Mouse (Mus musculus): ENCODE measurements around the gene Ptrhd1. TPM values are rescaled to one million over a fixed set of nuclear protein-coding genes. Genes with fewer than 3 reads are reported as not detected.
"Not testable (repeated sequence)": the region's sequence is repeated elsewhere in the genome, so short reads cannot be mapped to it uniquely, and the experiment has no call there.

Ptrhd1 gene
- total and polyA plus RNA-seq, 2 experiments from 2014 or later = 8.4 to 8.5 TPM

DNA sequence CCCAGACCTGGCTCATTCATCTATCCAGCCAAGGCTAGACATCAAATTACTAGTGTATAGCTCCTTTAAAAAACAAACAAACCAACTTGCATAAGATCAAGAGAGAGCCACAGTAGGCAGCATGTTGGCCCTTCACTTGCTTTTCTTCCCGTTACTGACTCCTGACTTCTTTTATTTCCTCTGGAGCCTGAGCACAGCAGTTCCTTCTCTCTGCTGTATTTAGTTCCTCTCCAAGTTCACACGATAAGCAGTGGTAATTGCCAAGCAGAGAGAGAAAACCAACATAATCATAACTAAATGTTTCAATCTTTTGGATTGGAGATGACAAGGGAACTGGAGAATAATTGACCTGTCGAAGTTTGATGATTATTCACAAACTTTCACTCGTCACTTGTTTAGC is 1.1 kb upstream of the Ptrhd1 start:
- Histone ChIP-seq H3K4me3 (ENCODE audit: low read depth, low read length) (no peak overlapping the region), H3K27me3 (ENCODE audit: insufficient read depth, low read length) (no peaks in the 10 kb centered on the region), H3K4me2 (ENCODE audit: low read depth, low read length, poor library complexity, severe bottlenecking) (0 out of 2 replicates have a peak overlapping the region, but pooled peaks have one; percentile 3), H3K9me3 (ENCODE audit: low read length) (no peaks in the 10 kb centered on the region), H3K4me1 (ENCODE audit: insufficient read depth, low read length) (no peaks in the 10 kb centered on the region), H3K27ac (ENCODE audit: low read depth, low read length) (no peak overlapping the region), H3K9ac (replicated peaks; ENCODE audit: low read length, poor library complexity, severe bottlenecking) (no peak overlapping the region), H3K36me3 (ENCODE audit: insufficient read depth, low read length) (peaks cover 8% of the 10 kb centered on the region; the same call in 1 of the 2 replicates)
- WGBS = 51% methylated on average over 4 of the region's 4 CpGs
- DNase-seq (ENCODE audit: low spot score) (no peak), ATAC-seq (ENCODE audit: low FRiP score) (no peak)
- no peak for TF ChIP-seq CTCF (IDR thresholded peaks at IDR 0.05)

DNA sequence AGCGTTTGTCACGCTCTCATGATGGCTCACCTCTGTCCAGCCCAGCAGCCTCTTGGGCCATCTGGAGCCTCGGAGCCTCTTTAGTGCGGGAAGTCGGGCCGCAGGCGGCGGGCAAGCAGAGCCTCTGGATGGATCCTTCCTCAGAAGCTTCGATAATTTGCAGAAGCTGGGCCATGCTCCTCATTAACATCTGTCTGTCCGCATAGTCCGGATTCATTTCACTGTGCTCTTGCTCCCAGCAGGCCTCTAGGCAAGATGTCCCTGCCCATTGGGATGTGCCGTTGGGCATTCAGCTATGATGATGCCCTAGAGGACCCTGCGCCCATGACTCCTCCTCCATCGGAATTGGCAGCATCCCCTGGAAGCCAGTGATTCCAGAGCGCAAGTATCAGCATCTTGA is 3.7 kb downstream of the Ptrhd1 start:
- TF ChIP-seq CTCF (IDR thresholded peaks at IDR 0.05) = no peak
- no peak overlapping the region for H3K4me2 ChIP-seq (ENCODE audit: low read depth, low read length, poor library complexity, severe bottlenecking)
- DNase-seq (ENCODE audit: low spot score) = no peak
- H3K27me3 ChIP-seq (ENCODE audit: insufficient read depth, low read length) = no peaks in the 10 kb centered on the region
- no peak overlapping the region for H3K9ac ChIP-seq (replicated peaks; ENCODE audit: low read length, poor library complexity, severe bottlenecking)
- H3K36me3 ChIP-seq (ENCODE audit: insufficient read depth, low read length) = peaks cover 7% of the 10 kb centered on the region; the same call in 1 of the 2 replicates
- H3K4me3 ChIP-seq (ENCODE audit: low read depth, low read length) = no peak overlapping the region
- 94% methylated on average over 15 of the region's 15 CpGs for WGBS
- no peaks in the 10 kb centered on the region for H3K4me1 ChIP-seq (ENCODE audit: insufficient read depth, low read length)
- no peak overlapping the region for H3K27ac ChIP-seq (ENCODE audit: low read depth, low read length)
- no peaks in the 10 kb centered on the region for H3K9me3 ChIP-seq (ENCODE audit: low read length)
- no peak for ATAC-seq (ENCODE audit: low FRiP score)

DNA sequence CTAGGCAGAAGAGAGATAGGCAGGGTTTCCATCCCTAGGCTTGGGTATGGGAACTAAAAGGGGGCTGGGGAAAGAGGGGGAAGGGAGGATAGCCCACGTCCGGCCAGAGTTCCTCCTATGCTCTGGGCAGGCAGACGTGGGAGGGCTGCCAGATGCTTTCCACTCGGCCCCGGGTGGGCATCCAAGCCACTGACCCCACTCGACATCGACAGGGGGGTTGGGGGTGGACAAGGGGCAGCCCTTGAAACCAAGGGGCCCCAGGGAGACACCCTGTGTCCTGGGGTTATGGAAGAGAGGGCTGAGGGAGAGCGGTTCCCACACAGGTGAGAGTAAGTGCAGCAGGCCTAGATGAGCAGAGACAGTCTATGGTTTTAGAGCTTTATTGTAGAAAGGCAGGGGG is 6.5 kb downstream of the Ptrhd1 start:
- H3K4me1 ChIP-seq (ENCODE audit: insufficient read depth, low read length); H3K27me3 ChIP-seq (ENCODE audit: insufficient read depth, low read length); H3K9ac ChIP-seq (replicated peaks; ENCODE audit: low read length, poor library complexity, severe bottlenecking); H3K9me3 ChIP-seq (ENCODE audit: low read length); H3K36me3 ChIP-seq (ENCODE audit: insufficient read depth, low read length); H3K4me2 ChIP-seq (ENCODE audit: low read depth, low read length, poor library complexity, severe bottlenecking); DNase-seq (ENCODE audit: low spot score); H3K4me3 ChIP-seq (ENCODE audit: low read depth, low read length); ATAC-seq (ENCODE audit: low FRiP score); H3K27ac ChIP-seq (ENCODE audit: low read depth, low read length): not testable (repeated sequence)
- 79% methylated on average over 8 of the region's 8 CpGs for WGBS

DNA sequence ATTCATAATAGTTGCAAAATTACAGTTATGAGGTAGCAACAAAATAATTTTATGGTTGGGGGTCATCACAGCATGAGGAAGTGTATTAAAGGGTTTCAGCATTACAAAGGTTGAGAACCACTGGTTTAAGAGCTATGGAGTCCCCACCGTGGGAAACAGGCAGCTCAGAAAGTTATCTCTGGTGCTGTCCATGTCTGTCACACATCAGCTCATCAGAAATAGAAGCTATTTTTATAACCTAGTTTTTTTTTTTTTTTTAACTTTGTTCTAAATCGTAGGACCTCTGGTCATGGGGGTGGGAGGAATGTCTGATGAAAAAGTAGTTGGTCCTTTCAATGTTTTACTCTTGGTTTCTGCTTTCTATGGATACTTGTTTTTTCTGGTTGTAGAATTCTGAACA is 10.0 kb downstream of the Ptrhd1 start:
- Histone ChIP-seq H3K4me1 (ENCODE audit: insufficient read depth, low read length) (no peaks in the 10 kb centered on the region), H3K27ac (ENCODE audit: low read depth, low read length) (no peak overlapping the region), H3K36me3 (ENCODE audit: insufficient read depth, low read length) (peaks cover 4% of the 10 kb centered on the region), H3K9ac (replicated peaks; ENCODE audit: low read length, poor library complexity, severe bottlenecking) (no peak overlapping the region), H3K27me3 (ENCODE audit: insufficient read depth, low read length) (no peaks in the 10 kb centered on the region), H3K4me2 (ENCODE audit: low read depth, low read length, poor library complexity, severe bottlenecking) (no peak overlapping the region), H3K4me3 (ENCODE audit: low read depth, low read length) (no peak overlapping the region), H3K9me3 (ENCODE audit: low read length) (no peaks in the 10 kb centered on the region)
- 82% methylated on average over 2 of the region's 2 CpGs for WGBS
- no peak for TF ChIP-seq CTCF (IDR thresholded peaks at IDR 0.05)
- no peak for ATAC-seq (ENCODE audit: low FRiP score)
- DNase-seq (ENCODE audit: low spot score) = no peak

DNA sequence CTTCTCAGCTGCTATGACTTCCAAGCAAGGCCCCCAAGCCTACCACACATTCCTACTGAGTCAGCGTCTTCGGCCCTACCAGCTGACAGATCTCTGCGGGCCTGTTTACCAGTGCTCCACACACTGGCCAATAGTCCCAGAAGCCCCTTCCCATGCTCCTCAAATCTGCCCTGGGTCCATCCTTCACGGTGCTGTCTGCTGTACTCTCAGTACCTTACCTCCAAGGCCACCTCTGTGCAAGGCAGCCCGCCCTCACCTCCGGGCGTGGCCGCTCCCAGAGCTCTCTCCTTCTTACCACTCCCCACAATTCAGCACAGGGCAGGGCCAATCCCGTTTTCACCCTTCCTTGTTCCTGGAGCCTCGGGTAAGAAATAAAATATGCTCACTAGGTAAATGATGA is 11.9 kb downstream of the Ptrhd1 start:
- peaks cover 4% of the 10 kb centered on the region for H3K36me3 ChIP-seq (ENCODE audit: insufficient read depth, low read length)
- no peak for TF ChIP-seq CTCF (IDR thresholded peaks at IDR 0.05)
- 88% methylated on average over 10 of the region's 10 CpGs for WGBS
- H3K4me2 ChIP-seq (ENCODE audit: low read depth, low read length, poor library complexity, severe bottlenecking) = no peak overlapping the region
- no peak overlapping the region for H3K4me3 ChIP-seq (ENCODE audit: low read depth, low read length)
- no peak for DNase-seq (ENCODE audit: low spot score)
- H3K9ac ChIP-seq (replicated peaks; ENCODE audit: low read length, poor library complexity, severe bottlenecking) = no peak overlapping the region
- no peaks in the 10 kb centered on the region for H3K4me1 ChIP-seq (ENCODE audit: insufficient read depth, low read length)
- no peak for ATAC-seq (ENCODE audit: low FRiP score)
- no peaks in the 10 kb centered on the region for H3K27me3 ChIP-seq (ENCODE audit: insufficient read depth, low read length)
- H3K27ac ChIP-seq (ENCODE audit: low read depth, low read length) = no peak overlapping the region
- no peaks in the 10 kb centered on the region for H3K9me3 ChIP-seq (ENCODE audit: low read length)

DNA sequence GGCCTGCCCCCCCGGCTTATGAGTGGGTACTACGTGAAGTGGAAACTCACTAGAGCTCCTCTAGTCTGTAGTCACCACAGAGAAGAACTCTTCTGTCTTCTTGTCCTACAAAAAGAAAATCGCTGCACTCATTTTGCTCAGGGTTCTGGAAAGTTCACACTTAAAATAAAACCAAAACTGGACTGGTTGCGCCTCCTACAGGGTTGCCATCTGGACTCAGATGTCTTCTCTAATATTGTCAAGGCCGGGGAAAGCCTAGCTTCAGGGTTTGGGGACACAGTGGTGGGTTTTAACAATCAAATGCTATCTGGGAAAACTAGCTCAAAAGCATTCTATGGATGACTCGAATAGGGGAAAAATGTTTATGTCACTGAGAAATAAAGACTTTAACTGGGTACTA is 16.0 kb downstream of the Ptrhd1 start:
- no peak overlapping the region for H3K27ac ChIP-seq (ENCODE audit: low read depth, low read length)
- H3K9ac ChIP-seq (replicated peaks; ENCODE audit: low read length, poor library complexity, severe bottlenecking) = no peak overlapping the region
- WGBS = 87% methylated on average over 6 of the region's 6 CpGs
- H3K27me3 ChIP-seq (ENCODE audit: insufficient read depth, low read length) = no peaks in the 10 kb centered on the region
- peaks cover 11% of the 10 kb centered on the region for H3K36me3 ChIP-seq (ENCODE audit: insufficient read depth, low read length)
- TF ChIP-seq CTCF (IDR thresholded peaks at IDR 0.05) = no peak
- H3K4me3 ChIP-seq (ENCODE audit: low read depth, low read length) = no peak overlapping the region
- DNase-seq (ENCODE audit: low spot score) (no peak), ATAC-seq (ENCODE audit: low FRiP score) (no peak)
- no peaks in the 10 kb centered on the region for H3K4me1 ChIP-seq (ENCODE audit: insufficient read depth, low read length)
- H3K9me3 ChIP-seq (ENCODE audit: low read length) = no peaks in the 10 kb centered on the region
- no peak overlapping the region for H3K4me2 ChIP-seq (ENCODE audit: low read depth, low read length, poor library complexity, severe bottlenecking)

Data from midbrain, postnatal 0 days (tissue).